Mouse (Mus musculus) neutrophil, adult 5-6 weeks (primary cell): ENCODE measurements around the gene Sec14l1. TPM values are rescaled to one million over a fixed set of nuclear protein-coding genes. Genes with fewer than 3 reads are reported as not detected.

Source experiments
- ATAC-seq: fragments of 151-379, 151-347 bp; 2 replicates; pipeline ENCODE4 v1.8.0; 2017; ENCODE audit warnings: mild to moderate bottlenecking, moderate TSS enrichment; ENCODE audit not compliant: insufficient number of reproducible peaks, poor library complexity, low FRiP score, severe bottlenecking; ENCODE audit errors: extremely low read depth
- total RNA-seq: library from RNA; stranded (forward); fragments of 200-1000 nt; gene quantifications from 2 replicates; pipeline ENCODE4 v1.2.3, GENCODE M21; 2017

Sec14l1 gene
- total RNA-seq, 1 experiment from 2014 or later: 116 TPM

GRCm38 (mm10) chr11:117201846-117202245 is 86.9 kb downstream of the Sec14l1 start:
- no peak for ATAC-seq

GRCm38 (mm10) chr11:117204606-117205005 is 89.6 kb downstream of the Sec14l1 start:
- ATAC-seq: no peak

- no peak for ATAC-seq
Observed at GRCm38 (mm10) chr11:117205042-117205441, 90.1 kb downstream of the Sec14l1 start.

- no peak for ATAC-seq
Observed at GRCm38 (mm10) chr11:117205447-117205846, 90.5 kb downstream of the Sec14l1 start.

GRCm38 (mm10) chr11:117207436-117207835 is 92.5 kb downstream of the Sec14l1 start:
- ATAC-seq: no peak

- ATAC-seq: no peak
Observed at GRCm38 (mm10) chr11:117208151-117208673, 93.2 kb downstream of the Sec14l1 start.

Other genes with a start within 250 kb of the Sec14l1 start
- not detected in 2 replicates for gene Mgat5b, start 196.3 kb upstream of the Sec14l1 start, total RNA-seq
- 92.3 and 101 TPM in 2 replicates for gene Sept9, start 84.5 kb downstream of the Sec14l1 start, total RNA-seq